Mouse (Mus musculus) ES-Bruce4 (cell line): ENCODE data around the gene Retreg1. TPM values are rescaled to one million over a fixed set of nuclear protein-coding genes. Genes with fewer than 3 reads are reported as not detected.

Source experiments
- H3K27ac ChIP-seq: 2 replicates; pipeline ENCODE4 v1.5.1; 2012; ENCODE audit warnings: low read length, inconsistent platforms; ENCODE audit not compliant: insufficient read depth
- H3K27me3 ChIP-seq: 2 replicates; pipeline ENCODE4 v1.6.1; 2012; ENCODE audit warnings: mild to moderate bottlenecking, low read length, inconsistent platforms; ENCODE audit not compliant: control insufficient read depth, poor library complexity, insufficient read depth, severe bottlenecking
- H3K36me3 ChIP-seq: 2 replicates; pipeline ENCODE4 v1.6.1; 2012; ENCODE audit warnings: inconsistent platforms, mild to moderate bottlenecking, low read length, moderate library complexity; ENCODE audit not compliant: control insufficient read depth, poor library complexity, insufficient read depth, severe bottlenecking
- H3K4me1 ChIP-seq: one replicate; pipeline ENCODE4 v1.8.1; 2011; ENCODE audit warnings: low read length; ENCODE audit not compliant: control insufficient read depth, insufficient read depth
- H3K4me3 ChIP-seq: 2 replicates; pipeline ENCODE4 v1.5.1; 2011; ENCODE audit warnings: low read depth, mild to moderate bottlenecking, low read length
- H3K9ac ChIP-seq: 2 replicates; pipeline ENCODE4 v1.6.1; 2012; ENCODE audit warnings: low read depth, mild to moderate bottlenecking, inconsistent platforms; ENCODE audit not compliant: poor library complexity, severe bottlenecking
- H3K9me3 ChIP-seq: replicated peaks from 2 replicates; pipeline ENCODE4 v1.6.1; 2012; ENCODE audit warnings: mild to moderate bottlenecking, low read length, inconsistent platforms; ENCODE audit not compliant: control insufficient read depth, poor library complexity, insufficient read depth, severe bottlenecking
- CTCF ChIP-seq: IDR thresholded peaks from one replicate; pipeline ENCODE4 v1.8.1; 2011; ENCODE audit warnings: low read depth, low read length
- EP300 ChIP-seq: IDR thresholded peaks from 2 replicates; pipeline ENCODE4 v1.6.1; 2011; ENCODE audit warnings: low read depth, low read length; ENCODE audit not compliant: insufficient read depth
- POLR2A ChIP-seq: IDR thresholded peaks from one replicate; pipeline ENCODE4 v1.8.1; 2011; ENCODE audit warnings: low read length; ENCODE audit not compliant: insufficient read depth
- polyA plus RNA-seq: library from polyadenylated mRNA; stranded (reverse); fragments of >200 nt; gene quantifications from 2 replicates; pipeline ENCODE4 v1.2.4, GENCODE M21; 2011; ENCODE audit warnings: low read depth; ENCODE audit not compliant: missing spikeins, insufficient read depth, insufficient read length

The Retreg1 gene
- polyA plus RNA-seq, 1 experiment = 16.5 TPM

DNA sequence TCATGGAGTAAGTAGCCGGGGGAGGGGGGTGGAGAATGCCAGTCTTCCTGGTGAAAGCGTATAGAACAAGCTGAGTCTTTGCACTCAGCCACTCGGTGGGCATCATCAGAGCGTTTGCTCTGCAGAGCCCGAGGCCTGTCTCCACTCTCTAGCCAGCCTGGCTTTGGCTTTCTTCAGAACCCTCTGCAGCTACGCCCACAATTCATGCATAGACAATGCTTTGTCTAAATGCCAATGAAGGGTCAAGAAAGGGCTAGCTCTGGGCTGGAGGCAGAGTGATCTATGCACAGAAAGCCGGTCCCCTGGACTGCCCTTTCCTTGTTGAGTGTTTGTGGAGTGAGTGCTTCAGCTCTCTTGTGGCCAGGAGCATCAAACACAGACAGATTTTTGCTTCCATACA, 34.8 kb downstream of the Retreg1 start:
- no peaks in the 10 kb centered on the region for H3K9me3 ChIP-seq
- no peak overlapping the region for H3K27ac ChIP-seq
- H3K9ac ChIP-seq = no peak overlapping the region
- peaks cover 6% of the 10 kb centered on the region for H3K4me1 ChIP-seq
- TF ChIP-seq POLR2A (no peak), EP300 (no peak), CTCF (no peak)
- H3K4me3 ChIP-seq = no peak overlapping the region
- H3K36me3 ChIP-seq = no peaks in the 10 kb centered on the region
- H3K27me3 ChIP-seq = no peaks in the 10 kb centered on the region

DNA sequence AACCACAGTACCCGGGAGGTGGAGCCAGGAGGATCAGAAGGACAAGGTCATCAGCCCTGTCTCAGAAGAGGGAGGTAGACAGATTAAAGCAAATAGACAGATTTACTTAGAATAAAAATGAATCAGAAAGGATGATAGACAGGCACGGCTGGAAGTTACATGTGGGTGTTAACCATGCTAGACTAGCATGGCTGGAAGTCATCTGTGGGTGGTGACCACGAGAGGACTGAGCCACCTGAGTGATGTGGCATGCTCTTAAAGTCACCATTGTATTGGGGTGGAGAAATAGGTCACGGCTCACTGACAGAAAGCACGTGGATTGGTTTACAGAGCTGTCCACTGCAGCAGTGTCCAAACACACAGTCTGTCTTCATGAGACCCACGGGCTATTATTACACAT, 36.2 kb downstream of the Retreg1 start:
- Histone ChIP-seq H3K9ac (no peak overlapping the region), H3K36me3 (no peaks in the 10 kb centered on the region)
- no peak for TF ChIP-seq POLR2A
- no peak for TF ChIP-seq CTCF
- TF ChIP-seq EP300 = no peak

DNA sequence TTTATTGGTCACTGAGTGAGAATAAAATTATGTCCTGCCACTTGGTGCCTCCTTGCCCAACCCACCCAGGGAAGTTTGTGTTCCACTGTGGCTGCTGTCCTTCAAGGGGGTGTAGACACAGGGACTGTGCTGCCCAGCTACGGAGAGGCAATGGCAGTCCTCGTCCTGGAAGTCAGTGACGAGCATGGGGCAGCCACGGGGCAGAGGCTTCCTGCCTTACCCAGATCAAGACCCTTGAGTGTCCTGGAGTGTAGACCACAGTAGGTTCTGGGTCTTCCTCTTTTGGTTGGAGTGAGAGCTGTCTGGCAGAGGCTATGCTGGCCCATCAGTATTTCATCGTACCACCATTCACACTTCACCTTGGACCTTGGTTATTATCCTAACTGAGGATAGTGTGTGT, 37.2 kb downstream of the Retreg1 start:
- H3K27me3 ChIP-seq = no peaks in the 10 kb centered on the region
- no peak for TF ChIP-seq CTCF
- no peak for TF ChIP-seq POLR2A
- no peak for TF ChIP-seq EP300
- peaks cover 6% of the 10 kb centered on the region for H3K4me1 ChIP-seq
- no peaks in the 10 kb centered on the region for H3K36me3 ChIP-seq
- no peak overlapping the region for H3K9ac ChIP-seq
- H3K27ac ChIP-seq = no peak overlapping the region
- no peak overlapping the region for H3K4me3 ChIP-seq
- H3K9me3 ChIP-seq = no peaks in the 10 kb centered on the region

More for the DNA sequence above, 36.2 kb downstream of the Retreg1 start:
- no peaks in the 10 kb centered on the region for H3K9me3 ChIP-seq
- peaks cover 6% of the 10 kb centered on the region for H3K4me1 ChIP-seq
- H3K4me3 ChIP-seq = no peak overlapping the region
- H3K27me3 ChIP-seq = no peaks in the 10 kb centered on the region
- no peak overlapping the region for H3K27ac ChIP-seq

DNA sequence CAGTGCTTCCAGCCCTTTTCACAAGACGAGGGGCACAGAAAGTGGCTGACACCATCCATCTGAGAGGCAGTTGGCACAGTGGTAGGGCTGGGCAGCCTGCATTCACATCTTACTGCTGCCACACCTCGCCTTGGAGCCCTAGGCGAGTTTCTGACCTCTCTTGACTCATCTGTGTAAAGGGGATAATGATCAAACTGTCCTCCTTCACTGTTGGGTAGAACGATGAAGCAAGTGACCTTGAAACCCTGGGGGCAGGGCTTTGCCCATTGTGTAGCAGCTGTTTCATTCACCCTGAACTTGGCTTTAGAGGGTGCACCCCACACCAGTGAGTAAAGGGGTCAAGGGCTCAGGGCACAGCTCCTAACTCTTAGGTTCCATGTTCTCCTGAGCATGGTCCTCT, 39.0 kb downstream of the Retreg1 start:
- TF ChIP-seq CTCF (no peak), EP300 (no peak), POLR2A (no peak)
- no peak overlapping the region for H3K4me3 ChIP-seq
- H3K27ac ChIP-seq = no peak overlapping the region
- H3K9ac ChIP-seq = no peak overlapping the region
- H3K36me3 ChIP-seq = no peaks in the 10 kb centered on the region
- no peaks in the 10 kb centered on the region for H3K9me3 ChIP-seq
- no peaks in the 10 kb centered on the region for H3K27me3 ChIP-seq
- H3K4me1 ChIP-seq = peaks cover 6% of the 10 kb centered on the region

DNA sequence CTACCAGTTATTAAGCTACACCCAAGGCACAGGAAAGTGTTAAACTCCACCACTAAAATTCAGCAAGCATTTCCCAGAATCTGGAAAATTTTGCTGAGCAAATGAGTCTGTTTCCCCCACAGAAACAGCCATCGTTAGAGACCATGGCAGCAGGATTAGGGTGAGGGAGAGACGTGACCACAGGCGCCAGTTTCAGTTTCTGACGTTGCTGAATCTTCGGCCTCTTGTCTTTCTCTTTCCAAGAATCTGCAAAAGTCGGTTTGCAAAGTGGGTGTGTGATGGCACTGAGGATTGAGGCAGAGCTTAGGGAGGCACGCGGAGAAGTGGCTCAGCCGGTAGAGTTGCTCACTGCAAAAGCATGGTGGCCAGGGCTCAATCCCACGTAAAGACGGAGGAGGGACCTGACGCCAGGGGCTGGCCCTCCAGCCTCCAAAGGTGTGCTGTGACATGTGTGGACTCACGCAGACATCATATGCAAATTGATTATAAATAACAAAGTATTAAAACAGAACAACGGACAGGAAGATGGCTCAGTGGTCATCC, 41.5 kb downstream of the Retreg1 start:
- Histone ChIP-seq H3K27ac (no peak overlapping the region), H3K9me3 (no peaks in the 10 kb centered on the region), H3K4me3 (no peak overlapping the region), H3K9ac (no peak overlapping the region), H3K36me3 (no peaks in the 10 kb centered on the region), H3K4me1 (peaks cover 4% of the 10 kb centered on the region), H3K27me3 (no peaks in the 10 kb centered on the region)
- TF ChIP-seq EP300 = no peak

DNA sequence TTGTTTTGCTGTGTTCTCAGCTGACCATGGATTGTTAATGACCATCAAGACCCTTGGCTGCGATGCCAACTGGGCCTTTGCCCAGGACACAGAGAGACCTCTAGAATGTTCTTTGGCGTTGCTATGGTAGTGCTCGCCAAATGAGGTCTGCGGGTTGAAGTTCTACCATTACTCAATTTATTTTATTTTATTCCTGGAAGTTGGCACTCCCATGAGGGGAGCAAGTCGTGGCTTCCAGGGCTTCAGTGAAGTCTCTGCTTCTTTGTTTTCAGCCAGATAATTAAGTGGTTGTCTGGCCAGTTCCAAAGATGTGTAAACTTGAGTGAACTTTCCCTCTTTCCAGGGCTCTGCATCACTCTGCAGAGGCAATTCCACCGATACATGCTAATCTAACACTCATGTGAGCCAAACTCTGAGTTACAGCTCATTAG, 43.6 kb downstream of the Retreg1 start:
- Histone ChIP-seq H3K27ac (no peak overlapping the region), H3K4me3 (no peak overlapping the region), H3K9ac (no peak overlapping the region), H3K4me1 (peaks cover 4% of the 10 kb centered on the region), H3K27me3 (no peaks in the 10 kb centered on the region), H3K36me3 (no peaks in the 10 kb centered on the region), H3K9me3 (no peaks in the 10 kb centered on the region)
- TF ChIP-seq EP300 = no peak
- no peak for TF ChIP-seq CTCF
- TF ChIP-seq POLR2A = no peak
